ENCODE assay signal across 9 mouse cellular contexts in the genomic region with DNA sequence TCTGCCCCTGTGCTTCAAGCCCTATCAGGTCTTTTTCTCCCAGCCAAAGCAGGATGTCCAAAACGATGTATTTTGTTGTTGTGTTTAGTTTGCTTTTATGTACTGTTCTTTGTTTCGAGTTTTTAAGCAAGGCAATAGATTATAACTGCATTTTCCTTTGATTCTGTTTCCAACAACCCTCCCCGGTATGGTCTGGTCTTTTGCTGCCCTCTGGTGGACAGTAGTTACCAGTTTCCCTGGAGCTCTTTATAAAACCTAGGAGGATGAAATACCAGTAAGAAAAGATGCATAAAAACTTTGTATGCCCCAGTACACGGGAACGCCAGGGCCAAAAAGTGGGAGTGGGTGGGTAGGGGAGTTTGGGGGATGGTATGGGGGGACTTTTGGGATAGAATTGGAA.
A peak's percentile ranks its signal among the peaks of the same experiment; 100 is the strongest.
DNase-seq lines count a peak whose midpoint lies in the region; ATAC-seq lines count a peak whose summit lies in the region.
"Had no signal": no experiment of that assay in that cellular context is flagged by ENCODE, and none has a peak within 500 bp of the region (broad histone marks: within the 10 kb centered on the region; RNA-seq: fewer than 3 reads in every experiment).

No protein-coding gene starts in this region.

- no peak overlapping the region for H3K4me2 ChIP-seq in kidney, embryonic 15.5 days
- H3K4me2 ChIP-seq: limb, embryonic 12.5 days had no signal

- no peak overlapping the region for H3K27ac ChIP-seq in kidney, embryonic 15.5 days
- H3K27ac ChIP-seq: limb, embryonic 12.5 days had no signal

- no peak overlapping the region for H3K9ac ChIP-seq in kidney, embryonic 15.5 days
- H3K9ac ChIP-seq: limb, embryonic 12.5 days had no signal

- no peaks in the 10 kb centered on the region for H3K4me1 ChIP-seq in kidney, embryonic 15.5 days
- H3K4me1 ChIP-seq: limb, embryonic 12.5 days had no signal

- no peaks in the 10 kb centered on the region for H3K36me3 ChIP-seq in kidney, embryonic 15.5 days
- H3K36me3 ChIP-seq: limb, embryonic 12.5 days had no signal

- peak; percentile 15 for DNase-seq in gastrocnemius, adult 18-20 months (ENCODE audit: low spot score)
- DNase-seq in gastrocnemius, adult 8-10 months (ENCODE audit: low spot score in 2 of 2): no peak
- DNase-seq in 3T3-L1 (ENCODE audit: low read depth, low spot score) (peak; percentile 66), R1 (ENCODE audit: low read depth, low spot score) (peak; percentile 23)
- DNase-seq in embryo, embryonic 11 days: peak; percentile 62
- peak; percentile 41 for DNase-seq in lung, postnatal 36 days
- DNase-seq in thymus, postnatal 0 days (ENCODE audit: low spot score): peak; percentile 62

- no peaks in the 10 kb centered on the region for H3K27me3 ChIP-seq in kidney, embryonic 15.5 days
- H3K27me3 ChIP-seq: limb, embryonic 12.5 days had no signal

- no peaks in the 10 kb centered on the region for H3K9me3 ChIP-seq in kidney, embryonic 15.5 days (replicated peaks)
- H3K9me3 ChIP-seq: limb, embryonic 12.5 days had no signal

- WGBS in kidney, embryonic 15.5 days: 11% methylated on average over 5 of the region's 5 CpGs

- ATAC-seq in kidney, embryonic 15.5 days (replicated peaks; ENCODE audit: low FRiP score): 0 out of 2 replicates have a peak, but pooled peaks have one; percentile 15

- H3K4me3 ChIP-seq in kidney, embryonic 15.5 days (replicated peaks): no peak overlapping the region
- H3K4me3 ChIP-seq: limb, embryonic 12.5 days had no signal

Comparison
In these comparisons a context has a peak if more than half of its experiments do, and no peak if none do; other contexts are left out.
1. DNase-seq: peak in gastrocnemius, adult 18-20 months (single experiment), 3T3-L1 (single experiment), R1 (single experiment), embryo, embryonic 11 days (single experiment), lung, postnatal 36 days (single experiment) and thymus, postnatal 0 days (single experiment); none in gastrocnemius, adult 8-10 months (0 of 2).